Mouse (Mus musculus) heart, embryonic 13.5 days (tissue): ENCODE data around the gene Plk3. TPM values are rescaled to one million over a fixed set of nuclear protein-coding genes. Genes with fewer than 3 reads are reported as not detected.

Source experiments
- ATAC-seq: fragments of 200-750 bp; cut with Nextera tagmentation; 2 replicates; pipeline ENCODE4 v1.8.0; 2017; ENCODE audit warnings: moderate TSS enrichment; ENCODE audit not compliant: insufficient number of reproducible peaks, low FRiP score, low TSS enrichment; ENCODE audit errors: extremely low read depth
- H3K27ac ChIP-seq: fragments of 300-500 bp; sonication (generic); replicated peaks from 2 replicates; pipeline ENCODE4 v1.5.1; 2015; ENCODE audit warnings: moderate library complexity, mild to moderate bottlenecking, inconsistent platforms
- H3K27me3 ChIP-seq: fragments of 300-500 bp; sonication (generic); replicated peaks from 2 replicates; pipeline ENCODE4 v1.6.1; 2015; ENCODE audit warnings: mild to moderate bottlenecking, inconsistent platforms
- H3K36me3 ChIP-seq: fragments of 300-500 bp; sonication (generic); 2 replicates; pipeline ENCODE4 v1.6.1; 2015; ENCODE audit warnings: mild to moderate bottlenecking, inconsistent platforms
- H3K4me1 ChIP-seq: fragments of 300-500 bp; sonication (generic); 2 replicates; pipeline ENCODE4 v1.6.1; 2015; ENCODE audit warnings: inconsistent platforms
- H3K4me2 ChIP-seq: fragments of 300-500 bp; sonication (generic); 2 replicates; pipeline ENCODE4 v1.6.1; 2015; ENCODE audit warnings: inconsistent platforms, mild to moderate bottlenecking, moderate library complexity
- H3K4me3 ChIP-seq: fragments of 300-500 bp; sonication (generic); 2 replicates; pipeline ENCODE4 v1.5.1; 2015; ENCODE audit warnings: moderate library complexity, mild to moderate bottlenecking, inconsistent platforms
- H3K9ac ChIP-seq: fragments of 300-500 bp; sonication (generic); 2 replicates; pipeline ENCODE4 v1.6.1; 2015; ENCODE audit warnings: inconsistent platforms, mild to moderate bottlenecking, moderate library complexity
- H3K9me3 ChIP-seq: fragments of 300-500 bp; sonication (generic); 2 replicates; pipeline ENCODE4 v1.6.1; 2016; ENCODE audit warnings: inconsistent platforms
- WGBS: fragments of 180-500 bp; shearing (Covaris S2); methylation state at CpG from one replicate; pipeline ENCODE4 v1.1.7; 2015; ENCODE audit warnings: mixed read lengths; 5-methylcytosine and 5-hydroxymethylcytosine counted together
- microRNA-seq: library from miRNA; unstranded; fragments of <30 nt; microRNA quantifications from one replicate; pipeline ENCODE4, GENCODE M21; 2016
- polyA plus RNA-seq: library from polyadenylated mRNA; unstranded; fragments of >200 nt; fragmentation: Nextera tagmentation; extraction: Ambion mirVana; gene quantifications from 2 replicates; pipeline ENCODE4 v1.2.1, GENCODE M21; 2015

Gene Plk3
- polyA plus RNA-seq, 1 experiment from 2014 or later = 2.1 TPM

DNA sequence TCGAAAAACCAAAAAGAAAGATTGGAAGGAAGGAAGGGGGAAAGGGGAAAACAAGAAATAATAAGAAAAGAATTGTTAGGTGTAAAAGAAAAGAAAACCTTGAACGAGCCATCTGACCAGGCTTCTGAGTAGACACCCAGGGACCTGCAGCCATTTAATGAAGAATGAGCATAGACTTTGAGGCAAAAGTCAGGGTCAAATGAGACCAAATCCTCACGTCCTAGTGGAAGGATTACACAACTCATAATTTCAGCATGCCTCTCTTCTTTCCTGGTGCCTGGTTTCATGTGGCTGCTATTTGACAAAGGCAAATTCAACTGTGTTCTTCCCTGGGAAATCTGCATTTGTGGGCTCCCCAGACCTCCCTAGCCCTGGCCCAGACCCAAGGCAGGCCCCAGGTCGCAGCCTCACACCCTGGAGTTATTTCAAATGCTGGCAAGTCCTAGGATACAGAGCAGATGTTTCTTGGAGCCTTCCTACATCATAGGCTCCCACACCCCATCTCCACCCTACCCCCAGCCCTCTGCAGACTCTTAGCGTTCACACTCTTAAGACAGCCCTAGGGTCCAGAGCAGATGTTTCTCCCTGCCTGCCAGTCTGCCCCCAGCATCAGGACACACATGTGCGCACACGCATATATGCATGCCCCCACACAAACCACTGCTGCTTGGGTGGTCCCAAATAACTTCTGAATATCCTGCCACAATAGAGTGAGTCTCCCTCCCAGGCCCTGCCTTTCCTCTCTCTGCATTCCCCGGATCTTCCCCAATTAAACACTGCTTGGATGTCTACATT lies 35.6 kb downstream of the Plk3 start:
- H3K27me3 ChIP-seq = peaks cover 7% of the 10 kb centered on the region; the same call in 1 of the 2 replicates
- H3K27ac ChIP-seq = peak overlapping the region; percentile 80; the same call in 1 of the 2 replicates
- 63% methylated on average over 8 of the region's 8 CpGs for WGBS
- no peaks in the 10 kb centered on the region for H3K36me3 ChIP-seq
- peak overlapping the region; percentile 61; the same call in 1 of the 2 replicates for H3K4me3 ChIP-seq
- H3K9ac ChIP-seq = no peak overlapping the region
- peak overlapping the region; percentile 90 for H3K4me2 ChIP-seq
- no peak for ATAC-seq
- H3K4me1 ChIP-seq = peaks cover 25% of the 10 kb centered on the region
- H3K9me3 ChIP-seq = no peaks in the 10 kb centered on the region

DNA sequence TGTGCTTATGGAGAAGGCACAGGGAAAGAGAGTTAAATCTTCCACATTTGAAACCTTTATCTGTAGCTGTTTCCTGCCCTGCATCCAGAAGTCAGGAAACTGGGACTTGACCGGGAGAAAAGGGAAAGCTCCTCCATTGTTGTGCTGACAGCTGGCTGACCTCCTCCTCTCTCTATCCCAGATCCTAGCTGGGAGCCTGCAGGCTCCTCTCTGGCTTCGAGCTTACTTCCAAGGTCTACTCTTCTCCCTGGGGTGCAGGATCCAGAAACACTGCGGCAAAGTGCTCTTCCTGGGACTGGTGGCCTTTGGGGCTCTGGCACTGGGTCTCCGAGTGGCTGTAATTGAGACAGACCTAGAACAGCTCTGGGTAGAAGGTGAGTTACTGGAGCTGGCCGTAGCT lies 37.1 kb downstream of the Plk3 start:
- no peaks in the 10 kb centered on the region for H3K9me3 ChIP-seq
- peak overlapping the region; percentile 80 for H3K27ac ChIP-seq
- peak overlapping the region; percentile 61 for H3K4me3 ChIP-seq
- H3K36me3 ChIP-seq = no peaks in the 10 kb centered on the region
- peaks cover 25% of the 10 kb centered on the region for H3K4me1 ChIP-seq
- peaks cover 7% of the 10 kb centered on the region; the same call in 1 of the 2 replicates for H3K27me3 ChIP-seq
- WGBS = 18% methylated on average over 5 of the region's 5 CpGs
- peak overlapping the region; percentile 78 for H3K9ac ChIP-seq
- peak overlapping the region; percentile 90 for H3K4me2 ChIP-seq
- ATAC-seq = no peak

DNA sequence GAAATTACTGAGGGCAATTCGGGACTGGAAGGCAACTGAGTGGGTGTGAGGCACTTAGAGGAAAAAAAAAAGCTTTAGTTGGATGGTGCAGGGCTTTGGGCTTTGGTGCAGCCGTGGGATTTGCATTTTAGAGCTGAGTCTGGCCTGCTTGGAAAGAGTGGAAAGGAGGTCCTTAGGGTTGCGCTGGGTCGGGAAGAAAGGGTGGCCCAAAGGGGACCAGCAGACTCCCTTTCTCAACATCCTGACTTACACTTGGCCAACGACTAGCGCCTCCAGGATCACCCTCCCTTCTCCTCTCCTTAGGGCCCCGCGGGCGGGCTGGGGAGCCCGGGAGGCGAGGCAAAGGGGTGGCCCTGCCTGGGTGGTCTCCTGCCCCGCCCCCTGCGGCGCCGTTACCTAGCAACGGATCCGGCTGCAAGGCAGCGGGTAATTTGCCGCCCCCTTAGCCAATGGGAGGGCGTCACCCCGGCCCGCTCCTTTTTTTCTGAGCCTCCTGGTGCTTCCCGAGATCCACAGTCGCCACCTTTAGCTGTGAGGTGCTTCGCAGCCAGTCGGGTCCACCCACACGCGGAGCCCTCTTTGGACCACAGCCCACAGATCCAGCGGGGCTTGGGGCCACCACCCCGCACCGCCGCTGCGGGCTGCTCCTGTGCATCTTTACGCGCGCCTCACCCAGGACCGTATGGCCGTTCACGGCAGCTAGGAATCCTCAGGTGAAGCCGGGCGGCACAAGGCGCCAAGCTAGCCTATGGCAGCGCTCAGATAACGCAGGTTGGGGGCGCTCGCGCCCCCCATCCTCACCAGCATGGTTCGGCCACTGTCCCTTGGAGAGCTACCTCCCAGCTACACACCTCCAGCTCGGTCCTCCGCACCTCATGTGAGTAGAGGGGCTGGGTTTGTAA lies 38.0 kb downstream of the Plk3 start, which contains the start of gene Ptch2:
Gene Ptch2 (plus strand): TSS at position 525 of the 902 bp plus-strand sequence.
- H3K4me1 ChIP-seq = peaks cover 25% of the 10 kb centered on the region
- peak within 1 kb of the TSS; percentile 61 for H3K4me3 ChIP-seq
- 0 out of 2 replicates have a peak, but pooled peaks have one; percentile 31 for ATAC-seq
- H3K9me3 ChIP-seq = no peaks in the 10 kb centered on the region
- WGBS = 2% methylated on average over 50 of the region's 50 CpGs
- H3K27me3 ChIP-seq = peaks cover 7% of the 10 kb centered on the region; the same call in 1 of the 2 replicates
- peak within 1 kb of the TSS; percentile 78 for H3K9ac ChIP-seq
- H3K36me3 ChIP-seq = no peaks in the 10 kb centered on the region
- peak within 1 kb of the TSS; percentile 90 for H3K4me2 ChIP-seq
- peak within 1 kb of the TSS; percentile 80 for H3K27ac ChIP-seq

DNA sequence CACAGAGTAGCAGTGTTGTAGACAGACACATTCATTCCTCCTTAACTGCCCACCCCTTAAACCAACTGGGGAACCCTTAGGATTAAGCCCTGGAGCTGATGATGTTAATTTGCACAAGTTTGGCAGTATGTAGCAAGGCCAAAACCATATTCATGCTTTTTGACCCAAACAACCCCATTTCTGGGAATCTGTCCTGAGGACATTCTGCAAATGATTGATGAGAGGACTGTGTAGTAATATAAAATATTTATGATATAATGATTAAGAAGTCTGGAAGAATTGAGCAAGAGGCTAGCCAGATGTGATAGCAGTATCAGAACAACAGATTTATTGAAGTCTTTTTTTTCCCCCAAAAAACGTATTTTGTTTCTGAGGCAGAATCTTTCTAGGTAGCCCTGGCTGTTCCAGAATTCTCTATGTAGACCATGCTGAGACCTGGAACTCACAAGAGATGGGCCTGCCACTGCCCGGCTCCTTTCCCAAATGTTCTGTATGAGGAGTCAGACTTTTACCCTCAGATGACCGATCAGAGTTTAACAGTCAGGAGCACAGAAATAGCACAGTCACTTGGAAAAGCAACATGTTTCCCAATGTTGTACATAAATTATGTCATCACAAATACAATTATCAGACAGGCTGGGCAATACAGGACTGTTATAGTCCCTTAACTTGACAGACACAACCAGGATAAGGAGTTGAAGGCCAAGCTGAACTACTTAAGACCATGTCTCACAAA lies 39.0 kb downstream of the Plk3 start:
- peaks cover 25% of the 10 kb centered on the region for H3K4me1 ChIP-seq
- no peaks in the 10 kb centered on the region for H3K36me3 ChIP-seq
- no peak overlapping the region for H3K4me2 ChIP-seq
- H3K4me3 ChIP-seq = no peak overlapping the region
- ATAC-seq = no peak
- H3K27me3 ChIP-seq = peaks cover 7% of the 10 kb centered on the region; the same call in 1 of the 2 replicates
- H3K27ac ChIP-seq = no peak overlapping the region
- 80% methylated on average over 3 of the region's 3 CpGs for WGBS
- no peaks in the 10 kb centered on the region for H3K9me3 ChIP-seq
- H3K9ac ChIP-seq = no peak overlapping the region

DNA sequence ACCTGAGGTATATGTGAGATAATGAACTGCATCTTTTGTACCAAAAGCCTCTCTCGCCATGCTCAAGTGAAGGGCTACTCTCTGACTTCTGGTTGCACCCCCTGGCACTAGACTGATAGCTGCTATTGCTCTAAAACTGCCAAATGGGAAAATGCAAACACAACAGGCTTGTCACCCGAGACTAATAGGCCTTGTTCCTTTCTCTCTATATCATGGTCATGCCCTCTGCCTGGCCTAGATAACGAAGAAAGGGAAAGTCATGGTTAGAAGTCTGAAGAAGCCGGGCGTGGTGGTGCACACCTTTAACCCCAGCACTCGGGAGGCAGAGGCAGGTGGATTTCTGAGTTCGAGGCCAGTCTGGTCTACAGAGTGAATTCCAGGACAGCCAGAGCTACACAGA lies 43.2 kb downstream of the Plk3 start:
- H3K27ac ChIP-seq = no peak overlapping the region
- peaks cover 22% of the 10 kb centered on the region for H3K36me3 ChIP-seq
- WGBS = 66% methylated on average over 7 of the region's 7 CpGs
- H3K27me3 ChIP-seq = no peaks in the 10 kb centered on the region
- no peak overlapping the region for H3K4me3 ChIP-seq
- H3K9ac ChIP-seq = no peak overlapping the region
- no peak overlapping the region for H3K4me2 ChIP-seq
- no peak for ATAC-seq
- no peaks in the 10 kb centered on the region for H3K9me3 ChIP-seq
- H3K4me1 ChIP-seq = peaks cover 3% of the 10 kb centered on the region; the same call in 1 of the 2 replicates

- Histone ChIP-seq H3K9ac (no peak overlapping the region), H3K9me3 (no peaks in the 10 kb centered on the region), H3K4me3 (no peak overlapping the region), H3K4me2 (no peak overlapping the region), H3K27ac (no peak overlapping the region), H3K36me3 (peaks cover 27% of the 10 kb centered on the region), H3K27me3 (no peaks in the 10 kb centered on the region), H3K4me1 (no peaks in the 10 kb centered on the region; the same call in 1 of the 2 replicates)
- ATAC-seq = no peak
- 77% methylated on average over 7 of the region's 7 CpGs for WGBS
Measured at GRCm38 (mm10) chr4:117087948-117088640, 45.7 kb downstream of the Plk3 start.

Small RNA genes lying within 50 kb of the gene (microRNA-seq; reads per million reads assigned to microRNA genes)
- not detected for gene Gm22398

Other genes starting within 250 kb of the Plk3 start
- gene Urod, start 139.6 kb downstream of the Plk3 start, polyA plus RNA-seq = 88.9 and 99.1 TPM in 2 replicates
- 5.1 and 6.0 TPM in 2 replicates for gene Hectd3, start 138.6 kb downstream of the Plk3 start, polyA plus RNA-seq
- gene Eif2b3, start 114.6 kb downstream of the Plk3 start, polyA plus RNA-seq = 25.4 and 25.5 TPM in 2 replicates
- gene Ptch2, start 37.9 kb downstream of the Plk3 start, polyA plus RNA-seq = 3.1 and 3.6 TPM in 2 replicates
- gene Btbd19, start 8.2 kb downstream of the Plk3 start, polyA plus RNA-seq = 2.8 and 3.1 TPM in 2 replicates
- gene Tctex1d4, start 7.2 kb downstream of the Plk3 start, polyA plus RNA-seq = not detected in 2 replicates
- gene Rps8, start 22.3 kb upstream of the Plk3 start, polyA plus RNA-seq = 616 and 654 TPM in 2 replicates
- 42.0 and 44.2 TPM in 2 replicates for gene Kif2c, start 48.7 kb upstream of the Plk3 start, polyA plus RNA-seq
- gene Tmem53, start 118.0 kb upstream of the Plk3 start, polyA plus RNA-seq = 25.0 and 28.5 TPM in 2 replicates
- 0.35 and 0.51 TPM in 2 replicates for gene Armh1, start 118.2 kb upstream of the Plk3 start, polyA plus RNA-seq